Mouse (Mus musculus) hindbrain, embryonic 10.5 days (tissue): ENCODE data around the gene 4921507P07Rik. TPM values are rescaled to one million over a fixed set of nuclear protein-coding genes. Genes with fewer than 3 reads are reported as not detected.
"Not testable (repeated sequence)": the region's sequence is repeated elsewhere in the genome, so short reads cannot be mapped to it uniquely, and the experiment has no call there.

ENCODE experiments used
- DNase-seq: peaks from one replicate; pipeline ENCODE4 v3.0.0-alpha.2; 2017; ENCODE audit warnings: low spot score
- H3K27ac ChIP-seq: fragments of 300-500 bp; sonication (generic); 2 replicates; pipeline ENCODE4 v1.5.1; 2016; ENCODE audit warnings: mild to moderate bottlenecking, moderate library complexity
- H3K27me3 ChIP-seq: fragments of 300-500 bp; sonication (generic); 2 replicates; pipeline ENCODE4 v1.6.1; 2016; ENCODE audit warnings: mild to moderate bottlenecking; ENCODE audit not compliant: poor library complexity, insufficient read depth, severe bottlenecking
- H3K36me3 ChIP-seq: fragments of 300-500 bp; sonication (generic); 2 replicates; pipeline ENCODE4 v1.6.1; 2016; ENCODE audit warnings: mild to moderate bottlenecking, moderate library complexity
- H3K4me1 ChIP-seq: fragments of 300-500 bp; sonication (generic); replicated peaks from 2 replicates; pipeline ENCODE4 v1.6.1; 2016; ENCODE audit warnings: mild to moderate bottlenecking
- H3K4me3 ChIP-seq: fragments of 300-500 bp; sonication (generic); 2 replicates; pipeline ENCODE4 v1.5.1; 2016; ENCODE audit warnings: mild to moderate bottlenecking, moderate library complexity
- H3K9me3 ChIP-seq: fragments of 300-500 bp; sonication (generic); 2 replicates; pipeline ENCODE4 v1.6.1; 2016; ENCODE audit warnings: mild to moderate bottlenecking, moderate library complexity
- WGBS: fragments of 180-500 bp; shearing (Covaris S2); methylation state at CpG from one replicate; pipeline ENCODE4 v1.1.7; 2016; 5-methylcytosine and 5-hydroxymethylcytosine counted together
- polyA plus RNA-seq: library from polyadenylated mRNA; unstranded; fragments of >200 nt; fragmentation: Nextera tagmentation; extraction: Ambion mirVana; gene quantifications from 2 replicates; pipeline ENCODE4 v1.2.1, GENCODE M21; 2016

The 4921507P07Rik gene
- polyA plus RNA-seq, 1 experiment from 2014 or later: 0.93 TPM

DNA sequence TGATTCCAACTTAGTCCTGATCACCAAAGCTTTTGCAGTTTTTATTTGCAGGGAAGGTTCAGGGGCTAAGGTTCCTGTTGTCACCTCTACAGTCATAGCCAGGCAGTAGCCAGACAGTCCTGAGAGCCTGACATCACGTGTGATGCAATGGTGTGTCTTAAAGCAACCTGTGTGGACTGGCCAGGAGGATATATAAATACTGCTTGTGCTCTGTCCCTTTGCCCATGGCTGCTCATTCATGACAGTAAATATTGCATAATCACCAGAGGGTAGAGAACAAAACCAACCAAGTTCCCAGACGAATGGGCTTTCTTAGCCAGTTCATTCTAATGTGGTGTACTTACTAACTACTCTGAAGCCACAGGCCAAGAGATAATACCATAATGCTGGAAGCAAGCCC, 9.0 kb downstream of the 4921507P07Rik start:
- H3K27ac ChIP-seq: no peak overlapping the region
- no peaks in the 10 kb centered on the region for H3K27me3 ChIP-seq
- no peaks in the 10 kb centered on the region for H3K36me3 ChIP-seq
- H3K4me1 ChIP-seq: no peaks in the 10 kb centered on the region
- WGBS: 90% methylated on average over 2 of the region's 2 CpGs
- no peak overlapping the region for H3K4me3 ChIP-seq
- no peak for DNase-seq
- H3K9me3 ChIP-seq: no peaks in the 10 kb centered on the region

DNA sequence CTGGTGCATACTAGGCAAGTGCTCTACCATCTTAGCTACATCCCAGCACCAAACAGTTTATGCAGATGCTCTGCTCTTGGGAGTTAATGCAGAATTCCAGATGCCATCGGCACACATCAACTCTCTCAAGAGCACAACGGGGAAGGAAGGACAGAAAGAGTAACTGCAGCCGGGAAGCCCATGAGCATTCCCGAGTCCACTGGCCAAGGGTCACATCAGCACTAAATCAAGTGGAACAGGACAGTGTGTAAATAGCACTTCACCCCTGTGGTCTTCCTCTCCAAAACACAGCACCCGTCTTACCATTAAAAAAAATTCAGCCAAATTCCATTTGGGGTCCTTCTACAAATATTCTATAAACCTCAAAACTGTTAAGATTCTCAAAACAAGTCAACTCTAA, 10.1 kb downstream of the 4921507P07Rik start:
- no peaks in the 10 kb centered on the region for H3K27me3 ChIP-seq
- DNase-seq: no peak
- H3K36me3 ChIP-seq: no peaks in the 10 kb centered on the region
- no peak overlapping the region for H3K4me3 ChIP-seq
- H3K27ac ChIP-seq: no peak overlapping the region
- 86% methylated on average over 5 of the region's 5 CpGs for WGBS
- no peaks in the 10 kb centered on the region for H3K4me1 ChIP-seq
- no peaks in the 10 kb centered on the region for H3K9me3 ChIP-seq

- no peaks in the 10 kb centered on the region for H3K36me3 ChIP-seq
- H3K27me3 ChIP-seq: no peaks in the 10 kb centered on the region
- 88% methylated on average over 7 of the region's 7 CpGs for WGBS
- no peak for DNase-seq
- no peak overlapping the region for H3K4me3 ChIP-seq
- no peak overlapping the region for H3K27ac ChIP-seq
- no peaks in the 10 kb centered on the region for H3K4me1 ChIP-seq
- H3K9me3 ChIP-seq: no peaks in the 10 kb centered on the region
Observed at GRCm38 (mm10) chr6:50585733-50586132, 10.7 kb downstream of the 4921507P07Rik start.

GRCm38 (mm10) chr6:50571661-50572060, 24.8 kb downstream of the 4921507P07Rik start:
- Histone ChIP-seq H3K9me3 (no peaks in the 10 kb centered on the region), H3K4me3 (no peak overlapping the region), H3K4me1 (peaks cover 11% of the 10 kb centered on the region; the same call in 1 of the 2 replicates), H3K27me3 (no peaks in the 10 kb centered on the region), H3K27ac (no peak overlapping the region), H3K36me3 (no peaks in the 10 kb centered on the region)
- DNase-seq: no peak
- 98% methylated on average over 1 of the region's 1 CpGs for WGBS

- H3K4me1 ChIP-seq: peaks cover 18% of the 10 kb centered on the region
- peak overlapping the region; percentile 97 for H3K27ac ChIP-seq
- DNase-seq: no peak
- 22% methylated on average over 6 of the region's 6 CpGs for WGBS
- H3K36me3 ChIP-seq: peaks cover 24% of the 10 kb centered on the region
- H3K9me3 ChIP-seq: no peaks in the 10 kb centered on the region
- H3K27me3 ChIP-seq: no peaks in the 10 kb centered on the region
- H3K4me3 ChIP-seq: peak overlapping the region; percentile 92
Observed at GRCm38 (mm10) chr6:50566997-50567255, 29.5 kb downstream of the 4921507P07Rik start.

- Histone ChIP-seq H3K36me3 (peaks cover 24% of the 10 kb centered on the region), H3K27ac (peak within 1 kb of the TSS; percentile 97), H3K4me1 (peaks cover 18% of the 10 kb centered on the region), H3K9me3 (no peaks in the 10 kb centered on the region), H3K4me3 (peak within 1 kb of the TSS; percentile 92), H3K27me3 (no peaks in the 10 kb centered on the region)
- DNase-seq: peak; percentile 100
- under 1% methylated on average over 78 of the region's 78 CpGs for WGBS
Observed at GRCm38 (mm10) chr6:50566141-50566996, 30.1 kb downstream of the 4921507P07Rik start, which contains the start of gene Cycs. Gene Cycs, minus strand, starts transcription at chr6:50566538.

DNA sequence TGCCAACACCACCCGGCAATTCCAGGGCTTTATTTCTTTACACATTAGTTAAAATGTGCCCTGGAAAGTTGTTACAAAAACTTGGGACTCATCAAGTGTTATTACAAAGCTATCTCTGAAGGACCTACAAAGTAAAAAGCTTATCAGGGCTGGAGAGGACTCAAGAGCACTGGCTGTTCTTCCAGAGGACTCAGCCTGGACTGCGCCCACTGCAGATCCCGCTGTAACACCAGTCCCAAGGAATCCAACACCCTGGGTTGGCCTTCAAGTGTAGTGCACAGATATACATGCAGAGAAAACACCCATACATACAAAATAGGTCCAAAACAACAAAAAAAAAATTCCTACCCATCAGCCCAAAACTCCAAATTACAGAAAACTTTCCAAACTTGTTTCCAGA, 32.8 kb downstream of the 4921507P07Rik start:
- Histone ChIP-seq H3K27ac (no peak overlapping the region), H3K27me3 (no peaks in the 10 kb centered on the region), H3K36me3 (peaks cover 24% of the 10 kb centered on the region), H3K4me1 (peaks cover 18% of the 10 kb centered on the region), H3K4me3 (no peak overlapping the region), H3K9me3 (no peaks in the 10 kb centered on the region)
- no peak for DNase-seq
- WGBS: 96% methylated on average over 3 of the region's 3 CpGs

DNA sequence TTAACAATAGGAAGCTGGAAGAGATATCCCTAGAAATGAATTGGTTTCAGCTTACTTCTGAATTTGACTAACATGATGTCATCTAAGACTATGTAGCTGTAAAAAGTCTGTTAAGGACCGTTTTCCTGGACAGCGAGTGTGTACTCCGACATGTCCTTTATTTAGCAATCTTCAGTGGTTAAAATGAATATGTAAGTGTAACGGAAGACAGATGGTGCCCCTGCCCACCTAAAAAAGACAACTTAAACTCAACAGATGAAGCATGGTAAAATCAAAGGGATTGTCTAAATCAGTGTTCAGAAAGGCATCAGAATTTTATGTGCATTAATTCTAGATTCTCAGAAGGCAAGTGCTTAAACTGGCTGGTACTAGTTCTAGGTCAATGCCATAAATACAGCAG, 34.0 kb downstream of the 4921507P07Rik start:
- 97% methylated on average over 4 of the region's 4 CpGs for WGBS

DNA sequence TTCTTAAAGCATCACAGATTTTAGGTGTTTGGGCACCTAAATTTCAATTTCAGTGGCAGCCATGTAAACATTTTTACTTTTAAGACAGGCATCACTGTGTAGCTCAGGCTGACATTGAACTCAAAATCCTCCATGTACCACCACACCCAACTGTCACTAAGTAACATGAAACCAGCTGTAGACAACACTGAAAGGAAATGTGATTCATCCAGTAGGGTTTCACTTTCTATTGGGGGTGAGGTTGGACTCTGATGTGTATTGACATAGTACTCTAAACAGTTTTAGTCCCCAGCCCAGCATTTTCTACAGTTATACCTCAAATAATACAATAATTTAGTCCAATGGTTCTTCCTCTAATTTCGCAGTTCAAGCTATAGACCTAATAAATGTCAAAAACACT, 35.7 kb downstream of the 4921507P07Rik start:
- Histone ChIP-seq H3K27me3 (no peaks in the 10 kb centered on the region), H3K27ac (no peak overlapping the region), H3K4me3 (no peak overlapping the region), H3K4me1 (peaks cover 5% of the 10 kb centered on the region), H3K36me3 (peaks cover 24% of the 10 kb centered on the region), H3K9me3 (no peaks in the 10 kb centered on the region)
- DNase-seq: no peak
- WGBS: 92% methylated on average over 1 of the region's 1 CpGs

More for the DNA sequence above, 34.0 kb downstream of the 4921507P07Rik start:
- Histone ChIP-seq H3K36me3 (peaks cover 24% of the 10 kb centered on the region), H3K9me3 (no peaks in the 10 kb centered on the region), H3K4me1 (peaks cover 15% of the 10 kb centered on the region), H3K4me3 (no peak overlapping the region), H3K27ac (no peak overlapping the region), H3K27me3 (no peaks in the 10 kb centered on the region)
- DNase-seq: no peak

DNA sequence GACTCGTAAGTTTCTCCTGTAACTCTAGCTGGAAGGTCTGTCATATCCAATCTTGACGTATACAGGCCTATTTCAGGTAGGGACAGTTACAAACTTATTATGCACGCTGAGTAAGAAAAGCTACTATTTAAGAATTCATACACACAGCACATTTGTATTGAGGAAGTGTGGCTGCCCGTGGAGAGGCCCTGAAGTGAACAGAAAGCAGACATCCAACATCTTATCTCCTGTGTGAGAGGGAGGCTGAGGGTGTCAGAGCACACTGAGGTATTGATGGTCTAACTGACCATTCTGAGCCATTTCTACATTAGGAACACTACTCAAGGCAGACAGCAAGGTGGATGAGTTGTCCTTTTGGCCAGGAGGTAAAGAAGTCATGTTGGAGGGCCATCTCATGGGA, 37.6 kb downstream of the 4921507P07Rik start:
- Histone ChIP-seq H3K4me3 (no peak overlapping the region), H3K4me1 (no peaks in the 10 kb centered on the region), H3K27ac (no peak overlapping the region), H3K36me3 (peaks cover 20% of the 10 kb centered on the region), H3K9me3 (no peaks in the 10 kb centered on the region), H3K27me3 (no peaks in the 10 kb centered on the region)
- DNase-seq: no peak
- 86% methylated on average over 4 of the region's 4 CpGs for WGBS

GRCm38 (mm10) chr6:50557566-50557965, 38.9 kb downstream of the 4921507P07Rik start:
- H3K4me3 ChIP-seq: no peak overlapping the region
- 85% methylated on average over 6 of the region's 6 CpGs for WGBS
- H3K27ac ChIP-seq: no peak overlapping the region

GRCm38 (mm10) chr6:50554223-50554622, 42.2 kb downstream of the 4921507P07Rik start:
- not testable (repeated sequence) for H3K36me3 ChIP-seq, H3K4me1 ChIP-seq, H3K9me3 ChIP-seq, H3K27me3 ChIP-seq, H3K4me3 ChIP-seq, H3K27ac ChIP-seq, DNase-seq
- 88% methylated on average over 2 of the region's 2 CpGs for WGBS

More at GRCm38 (mm10) chr6:50557566-50557965, 38.9 kb downstream of the 4921507P07Rik start:
- no peaks in the 10 kb centered on the region for H3K9me3 ChIP-seq
- peaks cover 7% of the 10 kb centered on the region; the same call in 1 of the 2 replicates for H3K36me3 ChIP-seq
- H3K27me3 ChIP-seq: no peaks in the 10 kb centered on the region
- H3K4me1 ChIP-seq: no peaks in the 10 kb centered on the region
- no peak for DNase-seq

GRCm38 (mm10) chr6:50552881-50553518, 43.4 kb downstream of the 4921507P07Rik start:
- no peak overlapping the region for H3K27ac ChIP-seq
- WGBS: 84% methylated on average over 5 of the region's 5 CpGs

More at GRCm38 (mm10) chr6:50552881-50553518, 43.4 kb downstream of the 4921507P07Rik start:
- Histone ChIP-seq H3K27me3 (no peaks in the 10 kb centered on the region), H3K4me3 (no peak overlapping the region), H3K4me1 (no peaks in the 10 kb centered on the region), H3K9me3 (no peaks in the 10 kb centered on the region), H3K36me3 (no peaks in the 10 kb centered on the region)
- DNase-seq: no peak
